Mouse (Mus musculus) lung, embryonic 14.5 days (tissue): ENCODE measurements at regions not wholly inside any gene's neighbourhood (a gene's known extent, or its start where the extent isn't known, plus 50 kb on each side); places are given as distances from the start of the nearest gene placed in this dataset.

ENCODE experiments used
- ATAC-seq: fragments of 200-750 bp; cut with Nextera tagmentation; 2 replicates; pipeline ENCODE4 v1.8.0; 2017; ENCODE audit warnings: mild to moderate bottlenecking, moderate TSS enrichment, moderate library complexity; ENCODE audit not compliant: insufficient read depth
- DNase-seq: peaks from one replicate; pipeline ENCODE4 v3.0.0-alpha.2; 2015
- H3K27ac ChIP-seq: fragments of 300-500 bp; sonication (generic); 2 replicates; pipeline ENCODE4 v1.5.1; 2014; ENCODE audit warnings: low read depth, mild to moderate bottlenecking, moderate library complexity
- H3K27me3 ChIP-seq: fragments of 300-500 bp; sonication (generic); 2 replicates; pipeline ENCODE4 v1.6.1; 2014; ENCODE audit warnings: low read length, control low read depth; ENCODE audit not compliant: insufficient read depth
- H3K36me3 ChIP-seq: fragments of 300-500 bp; sonication (generic); 2 replicates; pipeline ENCODE4 v1.6.1; 2014; ENCODE audit warnings: control low read depth; ENCODE audit not compliant: insufficient read depth
- H3K4me1 ChIP-seq: fragments of 300-500 bp; sonication (generic); 2 replicates; pipeline ENCODE4 v1.6.1; 2014; ENCODE audit warnings: antibody characterized with exemption, control low read depth; ENCODE audit not compliant: insufficient read depth
- H3K4me2 ChIP-seq: fragments of 300-500 bp; sonication (generic); 2 replicates; pipeline ENCODE4 v1.6.1; 2014; ENCODE audit warnings: mild to moderate bottlenecking
- H3K4me3 ChIP-seq: fragments of 300-500 bp; sonication (generic); 2 replicates; pipeline ENCODE4 v1.5.1; 2014; ENCODE audit warnings: low read depth, low read length
- H3K9ac ChIP-seq: fragments of 300-500 bp; sonication (generic); 2 replicates; pipeline ENCODE4 v1.6.1; 2014
- H3K9me3 ChIP-seq: fragments of 300-500 bp; sonication (generic); 2 replicates; pipeline ENCODE4 v1.6.1; 2016; ENCODE audit warnings: low read depth, low read length, control low read depth
- CTCF ChIP-seq: IDR thresholded peaks from 2 replicates; pipeline ENCODE4 v1.5.1; 2016; ENCODE audit warnings: antibody characterized with exemption, low read depth
- WGBS: fragments of 180-500 bp; shearing (Covaris S2); extraction: QIAGEN DNeasy Blood & Tissue Kit; methylation state at CpG from one replicate; pipeline ENCODE4 v1.1.7; 2014; 5-methylcytosine and 5-hydroxymethylcytosine counted together

DNA sequence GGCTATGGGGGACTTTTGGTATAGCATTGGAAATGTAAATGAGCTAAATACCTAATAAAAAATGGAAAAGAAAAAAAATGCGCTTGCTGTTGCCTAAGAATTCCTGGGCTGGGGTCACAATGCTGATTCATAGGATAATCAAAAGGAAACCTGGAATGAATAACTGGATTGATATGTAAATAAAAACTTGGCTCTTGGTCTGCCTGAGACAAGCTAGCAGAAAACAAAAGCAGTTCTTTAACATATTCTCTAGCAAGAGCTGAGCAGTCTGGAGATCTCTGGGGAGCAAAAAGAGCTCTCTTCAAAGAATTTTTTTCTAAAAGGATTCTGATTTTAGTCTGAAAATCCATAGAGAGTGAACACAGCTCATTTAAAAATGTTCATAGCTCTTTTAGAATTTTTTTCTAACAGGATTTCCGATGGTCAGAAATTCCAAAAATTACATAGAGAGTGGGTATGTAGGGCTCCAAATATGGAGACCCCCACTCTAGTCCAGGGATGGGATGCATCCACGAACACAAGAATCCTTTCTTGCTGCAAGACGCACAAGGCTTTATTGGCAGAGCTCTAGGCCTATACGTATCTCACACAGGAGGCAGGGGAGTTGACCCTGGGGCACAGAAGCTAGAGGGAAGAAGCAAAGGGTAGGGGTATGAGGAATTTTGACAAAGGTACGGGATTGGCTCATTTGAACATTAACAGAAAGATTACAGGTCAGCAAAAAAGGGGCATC is 572.7 kb downstream of the Cdh10 start:
- WGBS, result 72% methylated on average over 6 of the region's 6 CpGs
- DNase-seq (no peak), ATAC-seq (no peak)
- Histone ChIP-seq H3K27me3 (no peaks in the 10 kb centered on the region), H3K4me2 (no peak overlapping the region), H3K27ac (no peak overlapping the region), H3K36me3 (no peaks in the 10 kb centered on the region), H3K4me1 (no peaks in the 10 kb centered on the region), H3K9me3 (no peaks in the 10 kb centered on the region), H3K9ac (no peak overlapping the region), H3K4me3 (no peak overlapping the region)
- TF ChIP-seq CTCF, result no peak

DNA sequence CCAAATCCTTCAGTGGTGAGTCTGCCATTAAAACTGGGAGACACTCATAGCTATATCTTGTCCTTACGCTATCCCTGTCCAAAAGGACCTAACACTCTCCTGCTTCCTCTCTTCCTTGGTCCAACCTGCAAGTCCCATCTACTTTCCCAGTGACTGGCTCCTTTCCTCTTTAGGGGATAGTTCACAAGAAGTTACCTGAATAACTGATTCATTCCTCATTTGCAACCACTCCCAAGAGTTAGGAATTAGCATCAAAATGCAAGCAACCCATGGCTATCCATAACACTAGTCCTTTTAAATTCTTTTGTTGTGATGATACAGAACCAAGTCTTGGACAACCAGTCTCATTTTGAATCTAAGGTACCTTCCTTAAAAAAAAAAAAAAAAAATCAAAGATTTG is 576.9 kb downstream of the Cdh10 start:
- Histone ChIP-seq H3K27me3 (no peaks in the 10 kb centered on the region), H3K4me1 (no peaks in the 10 kb centered on the region), H3K27ac (no peak overlapping the region), H3K36me3 (no peaks in the 10 kb centered on the region), H3K4me3 (no peak overlapping the region), H3K4me2 (no peak overlapping the region), H3K9ac (no peak overlapping the region), H3K9me3 (no peaks in the 10 kb centered on the region)
- no peak for TF ChIP-seq CTCF
- ATAC-seq, result no peak
- no peak for DNase-seq
- 85% methylated on average over 1 of the region's 1 CpGs for WGBS
